Mouse (Mus musculus) stomach, embryonic 16.5 days (tissue): Measurements from ENCODE around the gene C1qtnf1. TPM values are rescaled to one million over a fixed set of nuclear protein-coding genes. Genes with fewer than 3 reads are reported as not detected.

Experiments used
- ATAC-seq: fragments of 200-750 bp; cut with Nextera tagmentation; 2 replicates; pipeline ENCODE4 v1.8.0; 2017; ENCODE audit warnings: moderate number of reproducible peaks, moderate TSS enrichment; ENCODE audit not compliant: insufficient read depth, low FRiP score
- H3K27ac ChIP-seq: fragments of 300-500 bp; sonication (generic); 2 replicates; pipeline ENCODE4 v1.5.1; 2014; ENCODE audit warnings: low read length
- H3K27me3 ChIP-seq: fragments of 300-500 bp; sonication (generic); 2 replicates; pipeline ENCODE4 v1.6.1; 2014; ENCODE audit warnings: low read length, control low read depth, mixed read lengths; ENCODE audit not compliant: control insufficient read depth, insufficient read depth
- H3K36me3 ChIP-seq: fragments of 300-500 bp; sonication (generic); 2 replicates; pipeline ENCODE4 v1.6.1; 2014; ENCODE audit warnings: low read length; ENCODE audit not compliant: control insufficient read depth, insufficient read depth
- H3K4me1 ChIP-seq: fragments of 300-500 bp; sonication (generic); 2 replicates; pipeline ENCODE4 v1.6.1; 2014; ENCODE audit warnings: low read length, control low read depth, mixed read lengths; ENCODE audit not compliant: control insufficient read depth, insufficient read depth
- H3K4me2 ChIP-seq: fragments of 300-500 bp; sonication (generic); 2 replicates; pipeline ENCODE4 v1.6.1; 2014; ENCODE audit warnings: low read depth, low read length, mixed read lengths
- H3K4me3 ChIP-seq: fragments of 300-500 bp; sonication (generic); replicated peaks from 2 replicates; pipeline ENCODE4 v1.5.1; 2014; ENCODE audit warnings: mild to moderate bottlenecking, low read length
- H3K9ac ChIP-seq: fragments of 300-500 bp; sonication (generic); 2 replicates; pipeline ENCODE4 v1.6.1; 2014; ENCODE audit warnings: low read length
- H3K9me3 ChIP-seq: fragments of 300-500 bp; sonication (generic); replicated peaks from 2 replicates; pipeline ENCODE4 v1.6.1; 2016; ENCODE audit warnings: low read length, control low read depth; ENCODE audit not compliant: control insufficient read depth
- WGBS: fragments of 180-500 bp; shearing (Covaris S2); extraction: QIAGEN DNeasy Blood & Tissue Kit; methylation state at CpG from one replicate; pipeline ENCODE4 v1.1.7; 2014; 5-methylcytosine and 5-hydroxymethylcytosine counted together
- polyA plus RNA-seq: library from polyadenylated mRNA; unstranded; fragments of >200 nt; fragmentation: Nextera tagmentation; extraction: Ambion mirVana; gene quantifications from 2 replicates; pipeline ENCODE4 v1.2.1, GENCODE M21; 2015

The C1qtnf1 gene
- polyA plus RNA-seq, 1 experiment from 2014 or later, result 9.5 TPM

DNA sequence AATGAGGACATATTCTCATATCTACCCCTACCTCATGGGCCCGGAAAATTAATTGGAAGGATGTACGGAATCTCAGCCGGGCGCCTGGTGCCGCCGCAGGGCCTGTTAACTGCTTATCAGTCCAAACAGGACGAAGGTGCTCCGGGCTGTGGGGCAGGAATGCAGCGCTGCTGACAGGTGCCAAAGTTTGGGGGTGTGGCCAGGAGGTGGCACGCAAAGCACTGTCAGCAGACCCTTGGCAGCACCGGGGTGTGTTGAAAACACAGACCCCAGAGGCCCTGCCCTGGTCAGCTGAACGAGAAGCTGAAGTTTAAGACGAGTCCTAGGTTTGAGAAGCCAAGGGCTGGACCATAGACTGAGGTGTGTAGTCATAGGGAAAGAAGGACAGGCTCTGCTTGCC is 14.7 kb downstream of the C1qtnf1 start:
- peak; percentile 11; the same call in 1 of the 2 replicates for ATAC-seq
- H3K4me2 ChIP-seq, result no peak overlapping the region
- H3K9me3 ChIP-seq, result no peaks in the 10 kb centered on the region
- peaks cover 20% of the 10 kb centered on the region for H3K4me1 ChIP-seq
- no peaks in the 10 kb centered on the region for H3K36me3 ChIP-seq
- no peak overlapping the region for H3K4me3 ChIP-seq
- H3K27ac ChIP-seq, result no peak overlapping the region
- 61% methylated on average over 13 of the region's 13 CpGs for WGBS
- no peaks in the 10 kb centered on the region for H3K27me3 ChIP-seq
- H3K9ac ChIP-seq, result no peak overlapping the region

DNA sequence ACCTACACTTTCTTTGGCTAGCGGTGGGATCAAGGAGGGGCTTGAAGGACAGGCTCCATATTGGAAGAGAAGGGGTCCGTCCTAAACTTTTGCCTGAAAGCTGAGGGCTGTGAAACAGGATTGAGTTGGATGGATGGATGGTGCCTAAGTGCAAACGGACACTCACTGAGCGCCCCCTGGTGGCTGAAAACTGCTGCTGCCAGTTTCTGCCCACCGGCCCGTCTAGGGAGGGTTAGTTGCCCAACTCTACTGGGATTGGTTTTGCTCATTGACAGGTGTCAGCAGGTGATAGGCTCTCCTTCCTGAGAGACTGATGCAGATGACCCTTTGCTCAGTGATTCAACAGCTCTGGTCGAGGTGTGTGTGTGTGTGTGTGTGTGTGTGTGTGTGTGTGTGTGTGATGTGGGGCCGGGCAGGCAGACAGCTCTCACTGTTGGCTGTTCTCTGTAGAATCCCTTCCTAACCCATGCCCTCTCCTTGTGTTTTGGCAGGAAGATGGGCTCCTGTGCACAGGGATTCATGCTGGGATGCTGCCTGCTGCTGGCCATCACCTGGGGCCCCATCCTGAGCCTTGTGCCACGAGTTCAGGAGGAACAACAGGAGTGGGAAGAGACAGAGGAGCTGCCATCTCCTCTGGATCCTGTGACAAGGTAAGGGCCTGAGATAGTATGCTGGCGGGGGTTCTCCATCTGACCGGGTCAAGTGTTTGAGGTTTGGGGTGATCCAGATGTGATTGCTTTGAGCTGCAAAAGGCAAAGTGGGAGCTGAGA is 15.4 kb downstream of the C1qtnf1 start:
- H3K27ac ChIP-seq, result no peak overlapping the region
- WGBS, result 33% methylated on average over 11 of the region's 11 CpGs
- no peak overlapping the region for H3K9ac ChIP-seq
- peak; percentile 31; the same call in 1 of the 2 replicates for ATAC-seq
- H3K27me3 ChIP-seq, result no peaks in the 10 kb centered on the region
- H3K4me3 ChIP-seq, result no peak overlapping the region
- H3K9me3 ChIP-seq, result no peaks in the 10 kb centered on the region
- H3K4me1 ChIP-seq, result peaks cover 18% of the 10 kb centered on the region
- H3K36me3 ChIP-seq, result no peaks in the 10 kb centered on the region
- H3K4me2 ChIP-seq, result no peak overlapping the region

GRCm38 (mm10) chr11:118445843-118446242 is 17.8 kb downstream of the C1qtnf1 start:
- ATAC-seq, result no peak
- no peaks in the 10 kb centered on the region for H3K27me3 ChIP-seq
- H3K9ac ChIP-seq, result no peak overlapping the region
- WGBS, result 8% methylated on average over 3 of the region's 3 CpGs
- no peak overlapping the region for H3K27ac ChIP-seq
- no peaks in the 10 kb centered on the region for H3K9me3 ChIP-seq
- 0 out of 2 replicates have a peak, but pooled peaks cover 7% of the 10 kb centered on the region for H3K4me1 ChIP-seq
- H3K4me3 ChIP-seq, result no peak overlapping the region
- no peaks in the 10 kb centered on the region for H3K36me3 ChIP-seq
- no peak overlapping the region for H3K4me2 ChIP-seq

DNA sequence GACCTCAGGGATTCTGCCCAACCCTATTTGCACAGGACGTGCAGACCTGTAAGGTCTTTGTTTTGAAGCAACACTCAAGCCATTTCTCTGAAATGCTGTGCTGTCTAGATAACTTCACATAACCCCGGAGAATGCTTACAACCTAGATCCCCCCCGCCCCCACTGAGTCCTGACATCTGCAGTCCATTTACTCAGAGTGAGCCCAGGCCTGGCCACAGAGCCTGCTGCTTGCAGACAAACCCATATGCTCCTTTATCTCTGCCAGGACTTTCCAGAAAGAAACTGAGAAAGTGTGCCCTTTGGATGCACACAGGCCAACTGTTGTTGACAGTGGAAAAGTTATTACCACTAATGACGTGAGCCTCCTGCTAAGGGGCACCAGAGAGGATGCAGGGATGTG is 19.3 kb downstream of the C1qtnf1 start:
- 56% methylated on average over 4 of the region's 4 CpGs for WGBS
- ATAC-seq, result no peak
- no peak overlapping the region for H3K4me3 ChIP-seq
- H3K4me2 ChIP-seq, result no peak overlapping the region
- H3K27me3 ChIP-seq, result no peaks in the 10 kb centered on the region
- H3K9me3 ChIP-seq, result no peaks in the 10 kb centered on the region
- no peak overlapping the region for H3K9ac ChIP-seq
- no peaks in the 10 kb centered on the region for H3K36me3 ChIP-seq
- 0 out of 2 replicates have a peak, but pooled peaks cover 7% of the 10 kb centered on the region for H3K4me1 ChIP-seq
- no peak overlapping the region for H3K27ac ChIP-seq

GRCm38 (mm10) chr11:118448385-118448784 is 20.4 kb downstream of the C1qtnf1 start:
- H3K9ac ChIP-seq, result no peak overlapping the region
- no peak for ATAC-seq
- H3K36me3 ChIP-seq, result no peaks in the 10 kb centered on the region
- 0 out of 2 replicates have a peak, but pooled peaks cover 2% of the 10 kb centered on the region for H3K4me1 ChIP-seq
- H3K4me3 ChIP-seq, result no peak overlapping the region
- no peak overlapping the region for H3K27ac ChIP-seq
- no peaks in the 10 kb centered on the region for H3K9me3 ChIP-seq
- H3K27me3 ChIP-seq, result no peaks in the 10 kb centered on the region
- H3K4me2 ChIP-seq, result no peak overlapping the region
- WGBS, result 72% methylated on average over 8 of the region's 8 CpGs

GRCm38 (mm10) chr11:118451211-118451610 is 23.2 kb downstream of the C1qtnf1 start:
- no peak overlapping the region for H3K9ac ChIP-seq
- no peak for ATAC-seq
- H3K36me3 ChIP-seq, result no peaks in the 10 kb centered on the region
- H3K27me3 ChIP-seq, result no peaks in the 10 kb centered on the region
- 81% methylated on average over 6 of the region's 6 CpGs for WGBS
- H3K27ac ChIP-seq, result no peak overlapping the region
- no peak overlapping the region for H3K4me2 ChIP-seq
- H3K9me3 ChIP-seq, result no peaks in the 10 kb centered on the region
- no peak overlapping the region for H3K4me3 ChIP-seq
- no peaks in the 10 kb centered on the region for H3K4me1 ChIP-seq

GRCm38 (mm10) chr11:118452955-118453354 is 25.0 kb downstream of the C1qtnf1 start:
- Histone ChIP-seq H3K9me3 (no peaks in the 10 kb centered on the region), H3K36me3 (no peaks in the 10 kb centered on the region), H3K9ac (no peak overlapping the region), H3K4me1 (no peaks in the 10 kb centered on the region), H3K4me3 (no peak overlapping the region), H3K27me3 (no peaks in the 10 kb centered on the region), H3K27ac (no peak overlapping the region), H3K4me2 (no peak overlapping the region)
- ATAC-seq, result no peak
- WGBS, result 79% methylated on average over 2 of the region's 2 CpGs

GRCm38 (mm10) chr11:118453886-118454671 is 26.1 kb downstream of the C1qtnf1 start:
- Histone ChIP-seq H3K4me1 (peaks cover 4% of the 10 kb centered on the region; the same call in 1 of the 2 replicates), H3K9me3 (no peaks in the 10 kb centered on the region), H3K4me2 (no peak overlapping the region), H3K27me3 (no peaks in the 10 kb centered on the region), H3K9ac (no peak overlapping the region), H3K27ac (no peak overlapping the region), H3K4me3 (no peak overlapping the region), H3K36me3 (no peaks in the 10 kb centered on the region)
- ATAC-seq, result no peak
- WGBS, result 70% methylated on average over 11 of the region's 11 CpGs

- H3K36me3 ChIP-seq, result no peaks in the 10 kb centered on the region
- H3K27ac ChIP-seq, result no peak overlapping the region
- peaks cover 6% of the 10 kb centered on the region; the same call in 1 of the 2 replicates for H3K9me3 ChIP-seq
- no peak overlapping the region for H3K9ac ChIP-seq
- ATAC-seq, result no peak
- WGBS, result 71% methylated on average over 6 of the region's 6 CpGs
- H3K4me2 ChIP-seq, result no peak overlapping the region
- H3K4me3 ChIP-seq, result no peak overlapping the region
- H3K4me1 ChIP-seq, result peaks cover 5% of the 10 kb centered on the region; the same call in 1 of the 2 replicates
- H3K27me3 ChIP-seq, result no peaks in the 10 kb centered on the region
Measured at GRCm38 (mm10) chr11:118455788-118456187, 27.8 kb downstream of the C1qtnf1 start.
